Mouse (Mus musculus) lung, adult 2 months (tissue): ENCODE measurements around the gene Rxfp4.

Experiments used
- CTCF ChIP-seq: fragments of 200-500 bp; IDR thresholded peaks from 2 replicates; pipeline ENCODE4 v1.5.1; 2011; ENCODE audit warnings: mild to moderate bottlenecking, low read length, control low read depth; ENCODE audit not compliant: insufficient read depth
- POLR2A ChIP-seq: fragments of 200-500 bp; IDR thresholded peaks from 2 replicates; pipeline ENCODE4 v1.6.1; 2011; ENCODE audit warnings: low read depth, mild to moderate bottlenecking, control low read depth, low read length, borderline replicate concordance; ENCODE audit errors: extremely low read depth

DNA sequence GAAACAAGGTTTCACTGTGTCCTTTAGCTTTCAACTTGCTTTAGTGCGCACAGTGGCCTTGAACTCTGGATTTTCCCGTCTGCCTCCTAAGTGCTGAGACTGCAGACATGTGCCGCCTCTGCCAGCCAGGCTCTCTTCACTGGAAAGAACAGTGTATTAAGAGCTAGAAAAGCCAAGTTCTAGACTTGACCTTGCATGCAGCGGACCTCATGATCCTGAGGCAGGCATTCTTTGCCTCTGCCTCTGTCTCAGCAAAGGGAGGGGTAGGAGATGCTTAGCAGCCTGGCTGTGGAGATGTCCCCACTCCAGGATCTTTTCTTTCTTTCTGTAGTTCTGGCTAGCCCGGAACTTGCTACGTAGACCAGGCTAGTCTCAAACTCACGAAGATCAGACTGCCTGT is 48.1 kb downstream of the Rxfp4 start:
- TF ChIP-seq POLR2A (no peak), CTCF (no peak)
